Mouse (Mus musculus) hematopoietic stem cell, adult 5-6 weeks (primary cell): ENCODE measurements around the gene B3galt4. TPM values are rescaled to one million over a fixed set of nuclear protein-coding genes. Genes with fewer than 3 reads are reported as not detected.

Source experiments
- ATAC-seq, 2 experiments: fragments of 125-278 bp in 1 of 2; replicated peaks in 1 of 2; 2 replicates each; pipeline ENCODE4 v1.8.0; 2016 to 2017; ENCODE audit warnings: inconsistent platforms in 2 of 2, mild to moderate bottlenecking in 2 of 2, moderate number of reproducible peaks in 2 of 2, low read depth in 1 of 2, moderate TSS enrichment in 1 of 2; ENCODE audit not compliant: low FRiP score in 2 of 2, poor library complexity in 2 of 2, severe bottlenecking in 2 of 2, insufficient read depth in 1 of 2, low TSS enrichment in 1 of 2
- total RNA-seq: library from RNA; stranded (forward); fragments of 172-1452, 232-1000 nt; gene quantifications from 2 replicates; pipeline ENCODE4 v1.2.3, GENCODE M21; 2017

Gene B3galt4
- total RNA-seq, 1 experiment from 2014 or later = 3.1 TPM

- no peak for ATAC-seq
These were observed 22.3 kb upstream of the B3galt4 start for GRCm38 (mm10) chr17:33973572-33973971.

DNA sequence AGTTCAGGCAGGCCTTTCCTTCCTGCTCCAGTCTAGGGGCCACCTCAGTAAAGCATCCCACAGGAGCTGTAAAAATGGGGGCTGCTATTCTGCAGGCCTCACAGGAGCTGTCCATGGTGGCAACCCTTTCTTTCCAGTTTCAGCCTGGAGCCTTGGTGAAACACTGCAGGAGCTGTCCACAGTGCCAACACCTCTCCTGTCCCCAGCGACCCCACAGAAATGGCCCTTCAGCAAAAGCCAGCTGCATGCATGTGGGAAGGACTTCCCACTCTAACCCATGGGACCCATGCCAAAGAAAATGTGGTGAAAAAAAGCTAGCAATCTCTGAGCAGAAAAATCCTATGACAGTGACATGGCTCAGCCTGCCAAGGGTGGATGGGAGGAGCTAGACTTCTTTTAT is 21.4 kb upstream of the B3galt4 start:
- 0 out of 4 replicates have a peak, but pooled peaks of 1 of the 2 experiments have one; percentile 29 for ATAC-seq

DNA sequence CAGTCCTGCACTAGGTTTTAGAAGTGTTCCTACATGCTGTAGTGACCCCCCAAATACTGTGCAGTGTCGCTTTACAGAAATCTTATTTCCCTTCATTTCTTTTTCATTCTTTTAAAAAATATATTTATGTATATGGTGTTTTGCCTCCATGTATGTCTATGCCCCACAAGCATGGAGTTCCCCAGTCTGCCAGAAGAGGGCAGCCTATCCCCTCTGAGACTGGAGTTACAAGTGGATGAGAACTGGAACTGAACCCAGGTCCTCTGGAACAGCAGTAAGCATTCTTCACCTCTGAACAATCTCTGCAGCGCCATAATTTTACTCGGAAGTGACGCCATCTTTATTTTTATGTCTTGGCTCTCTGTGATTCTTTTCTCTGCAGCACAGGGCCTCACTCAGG is 18.1 kb upstream of the B3galt4 start:
- ATAC-seq = no peak

DNA sequence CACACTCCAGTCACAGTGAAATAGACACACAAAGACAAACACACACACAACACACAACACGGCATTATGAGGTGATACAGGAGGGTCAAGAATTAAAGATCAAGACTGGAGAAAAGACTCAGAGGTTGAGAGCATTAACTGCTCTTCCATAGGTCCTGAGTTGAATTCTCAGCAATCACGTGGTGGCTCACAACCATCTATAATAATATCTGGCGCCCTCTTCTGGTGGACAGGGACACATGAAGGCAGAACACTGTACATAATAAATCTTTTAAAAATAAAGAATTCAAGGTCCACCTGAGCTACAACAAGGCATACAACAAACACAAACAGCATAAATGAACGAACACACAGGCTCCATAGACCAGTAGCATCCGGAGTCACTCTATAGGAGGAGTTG is 17.6 kb upstream of the B3galt4 start:
- peak in 1 of 2 experiments; percentile 26; a peak in 1 of 4 replicates for ATAC-seq

- peak; percentile 86 to 89 for ATAC-seq
These were observed 17.2 kb upstream of the B3galt4 start for GRCm38 (mm10) chr17:33968489-33968888.

DNA sequence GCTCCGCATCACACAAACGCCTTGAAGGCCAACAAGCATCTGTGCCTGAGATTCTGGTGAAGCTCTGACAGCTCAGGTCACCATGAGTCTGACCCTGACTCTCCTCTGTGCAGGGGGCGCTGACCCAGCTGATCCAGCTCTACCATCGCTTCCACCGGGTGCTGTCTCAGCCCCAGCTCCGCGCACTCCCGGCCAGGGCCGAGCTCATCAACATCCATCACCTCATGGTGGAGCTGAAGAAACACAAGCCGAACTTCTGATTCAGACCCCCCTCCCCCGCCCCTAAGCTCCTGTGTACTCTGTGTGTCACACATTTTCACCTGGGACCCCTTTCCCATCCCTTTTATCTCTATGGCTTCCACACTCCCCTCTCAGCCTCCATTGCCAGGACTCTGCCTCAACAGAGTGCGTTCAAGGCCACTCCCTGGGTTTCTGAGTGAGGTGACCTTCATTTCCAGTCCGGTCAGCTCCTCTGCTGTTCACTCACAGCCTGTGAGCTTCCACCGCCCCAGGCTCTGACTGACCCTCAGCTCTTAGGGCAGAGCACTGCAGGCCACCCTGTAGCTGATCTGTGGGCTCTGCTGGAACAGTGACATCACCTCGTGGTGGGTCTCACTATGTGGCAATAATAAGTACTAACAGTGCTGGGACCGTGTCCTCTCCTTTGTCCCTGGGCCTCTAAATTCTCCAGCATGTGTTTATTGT is 14.7 kb upstream of the B3galt4 start:
- ATAC-seq = no peak

DNA sequence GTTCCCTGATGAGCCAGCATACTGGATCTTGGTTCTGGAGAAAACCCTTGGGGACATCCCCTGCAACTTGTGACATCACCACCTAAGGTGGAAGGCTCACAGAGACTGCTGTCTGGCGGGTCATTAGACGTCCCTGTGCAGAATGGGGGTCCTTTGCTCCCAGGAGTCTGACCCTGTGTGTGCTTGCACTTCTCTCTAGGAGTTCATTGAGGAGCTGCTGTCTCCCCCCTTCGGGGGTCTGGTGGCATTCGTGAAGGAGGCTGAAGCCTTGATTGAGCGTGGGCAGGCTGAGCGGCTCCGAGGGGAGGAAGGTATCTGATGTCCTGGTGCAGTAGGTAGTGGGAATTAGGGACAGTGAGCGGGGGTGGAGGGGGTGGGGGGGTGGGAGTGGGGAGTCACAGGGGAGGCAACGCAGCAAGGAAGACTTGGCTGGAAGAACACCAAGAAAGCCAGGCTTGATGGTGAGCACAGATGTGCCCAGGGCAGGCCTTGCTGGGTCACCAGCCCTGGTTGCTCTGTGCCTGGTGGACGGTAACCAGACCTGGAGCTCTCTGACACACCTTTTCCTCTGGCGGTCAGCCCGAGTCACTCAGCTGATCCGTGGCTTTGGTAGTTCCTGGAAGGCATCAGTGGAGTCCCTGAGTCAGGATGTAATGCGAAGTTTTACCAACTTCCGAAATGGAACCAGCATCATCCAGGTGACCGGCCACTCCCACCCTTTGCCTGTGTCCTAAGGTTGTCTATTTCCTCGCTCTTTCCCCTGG is 14.0 kb upstream of the B3galt4 start:
- ATAC-seq = no peak

DNA sequence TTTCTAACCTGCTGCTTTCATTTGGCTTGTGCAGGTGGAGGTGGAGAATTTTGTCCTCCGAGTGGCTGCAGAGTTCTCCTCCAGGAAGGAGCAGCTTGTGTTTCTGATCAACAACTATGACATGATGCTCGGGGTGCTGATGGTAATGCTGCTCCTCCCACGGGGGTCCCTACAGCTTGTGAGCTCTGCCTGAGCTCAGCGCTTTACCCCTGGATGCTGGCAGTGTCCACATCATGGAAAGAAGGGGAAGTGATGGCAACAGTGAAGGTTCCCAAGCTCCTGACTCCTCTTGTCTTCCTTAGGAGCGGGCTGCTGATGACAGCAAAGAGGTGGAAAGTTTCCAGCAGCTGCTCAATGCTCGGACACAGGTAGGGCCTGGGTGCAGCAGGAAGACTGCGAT is 11.6 kb upstream of the B3galt4 start:
- ATAC-seq = no peak

- no peak for ATAC-seq
These were observed 8.7 kb upstream of the B3galt4 start for GRCm38 (mm10) chr17:33959948-33960347.

GRCm38 (mm10) chr17:33959135-33959534 is 7.8 kb upstream of the B3galt4 start:
- ATAC-seq = no peak

- no peak for ATAC-seq
These were observed 7.2 kb upstream of the B3galt4 start for GRCm38 (mm10) chr17:33958451-33958850.

- ATAC-seq = no peak
These were observed 6.2 kb upstream of the B3galt4 start for GRCm38 (mm10) chr17:33957493-33957892.

- ATAC-seq = no peak
These were observed 5.0 kb upstream of the B3galt4 start for GRCm38 (mm10) chr17:33956336-33956735.

- ATAC-seq = peak; percentile 77 to 85
These were observed 4.4 kb upstream of the B3galt4 start, which contains the start of the genes Vps52 and Rps18 for GRCm38 (mm10) chr17:33955555-33956214. Vps52 (plus strand) TSS chr17:33955812. Rps18 (minus strand) TSS chr17:33956001.

- ATAC-seq = 0 out of 4 replicates have a peak, but pooled peaks have one; percentile 1
These were observed 3.6 kb upstream of the B3galt4 start for GRCm38 (mm10) chr17:33954646-33955554.

- no peak for ATAC-seq
These were observed 2.8 kb upstream of the B3galt4 start for GRCm38 (mm10) chr17:33953961-33954565.

GRCm38 (mm10) chr17:33953310-33953709 is 2.0 kb upstream of the B3galt4 start:
- ATAC-seq = no peak
